Comparison of ENCODE assay signal across 34 mouse cellular contexts in genomic region chr15:51675291-51675690, GRCm38 (mm10).
"Had no signal": no experiment of that assay in that cellular context is flagged by ENCODE, and none has a peak within 500 bp of the region (broad histone marks: within the 10 kb centered on the region; RNA-seq: fewer than 3 reads in every experiment).

No protein-coding gene starts in this region.

- ATAC-seq: hindbrain, embryonic 16.5 days; hindbrain, postnatal 0 days; inflammation-experienced regulatory T-cells, adult 6 months; intestine, embryonic 15.5 days; intestine, embryonic 16.5 days; intestine, postnatal 0 days had no signal

- H3K4me2 ChIP-seq: heart, embryonic 12.5 days; heart, embryonic 13.5 days; heart, embryonic 15.5 days; hindbrain, embryonic 12.5 days; hindbrain, embryonic 13.5 days; hindbrain, embryonic 14.5 days; hindbrain, embryonic 15.5 days; intestine, embryonic 15.5 days; kidney, embryonic 15.5 days had no signal

- H3K9me3 ChIP-seq: heart, embryonic 12.5 days; heart, embryonic 13.5 days; heart, embryonic 15.5 days; hindbrain, embryonic 10.5 days; hindbrain, embryonic 12.5 days; hindbrain, embryonic 13.5 days; hindbrain, embryonic 15.5 days; intestine, embryonic 15.5 days; kidney, embryonic 15.5 days had no signal

- H3K27me3 ChIP-seq: heart, embryonic 15.5 days; hindbrain, embryonic 12.5 days; hindbrain, embryonic 13.5 days; hindbrain, embryonic 15.5 days; intestine, embryonic 15.5 days; kidney, embryonic 15.5 days had no signal

- DNase-seq: heart, postnatal 10 days; heart, postnatal 14 days; heart, postnatal 36 days; heart, postnatal 4 days; kidney, adult 11 months; kidney, adult 18-20 months; kidney, adult 2 months; kidney, adult 8-10 months; kidney, adult 9 months; kidney, postnatal 10 days; kidney, postnatal 14 days; kidney, postnatal 25 days; kidney, postnatal 36 days; kidney, postnatal 4 days; layer of hippocampus, adult 9-11 months; layer of hippocampus, postnatal 36 days had no signal

- H3K4me3 ChIP-seq: heart, embryonic 12.5 days; heart, embryonic 13.5 days; heart, embryonic 15.5 days; hindbrain, embryonic 10.5 days; hindbrain, embryonic 12.5 days; hindbrain, embryonic 13.5 days; hindbrain, embryonic 15.5 days; intestine, embryonic 15.5 days; kidney, embryonic 15.5 days; layer of hippocampus, adult 2 months; left cerebral cortex, adult 2 months had no signal

- H3K27ac ChIP-seq: heart, embryonic 13.5 days; heart, embryonic 15.5 days; hindbrain, embryonic 10.5 days; hindbrain, embryonic 12.5 days; hindbrain, embryonic 13.5 days; hindbrain, embryonic 14.5 days; hindbrain, embryonic 15.5 days; hindbrain, postnatal 0 days; intestine, embryonic 15.5 days; kidney, embryonic 15.5 days; kidney, postnatal 0 days; layer of hippocampus, adult 2 months; left cerebral cortex, adult 2 months had no signal

- H3K4me1 ChIP-seq: hindbrain, embryonic 10.5 days; hindbrain, embryonic 12.5 days; hindbrain, embryonic 13.5 days; hindbrain, embryonic 15.5 days; intestine, embryonic 15.5 days; kidney, embryonic 15.5 days had no signal

- H3K36me3 ChIP-seq: heart, embryonic 12.5 days; heart, embryonic 13.5 days; heart, embryonic 15.5 days; hindbrain, embryonic 10.5 days; hindbrain, embryonic 12.5 days; hindbrain, embryonic 13.5 days; hindbrain, embryonic 15.5 days; intestine, embryonic 15.5 days; kidney, embryonic 15.5 days had no signal

- H3K9ac ChIP-seq: heart, embryonic 12.5 days; heart, embryonic 13.5 days; heart, embryonic 15.5 days; hindbrain, embryonic 12.5 days; hindbrain, embryonic 13.5 days; hindbrain, embryonic 14.5 days; hindbrain, embryonic 15.5 days; intestine, embryonic 15.5 days; kidney, embryonic 15.5 days had no signal
